Mouse (Mus musculus) brain, embryonic 14.5 days (tissue): ENCODE results near the gene Cyb561a3.

Experiments
- CTCF ChIP-seq: fragments of 200-500 bp; IDR thresholded peaks from 2 replicates; pipeline ENCODE4 v1.5.1; 2012; ENCODE audit warnings: inconsistent platforms, mild to moderate bottlenecking, moderate library complexity, borderline replicate concordance; ENCODE audit not compliant: insufficient read depth, insufficient read length; ENCODE audit errors: extremely low read depth
- POLR2A ChIP-seq: fragments of 200-500 bp; IDR thresholded peaks from 2 replicates; pipeline ENCODE4 v1.6.1; 2012; ENCODE audit warnings: mild to moderate bottlenecking, inconsistent platforms, borderline replicate concordance; ENCODE audit not compliant: poor library complexity, insufficient read depth, insufficient read length, severe bottlenecking; ENCODE audit errors: extremely low read depth

DNA sequence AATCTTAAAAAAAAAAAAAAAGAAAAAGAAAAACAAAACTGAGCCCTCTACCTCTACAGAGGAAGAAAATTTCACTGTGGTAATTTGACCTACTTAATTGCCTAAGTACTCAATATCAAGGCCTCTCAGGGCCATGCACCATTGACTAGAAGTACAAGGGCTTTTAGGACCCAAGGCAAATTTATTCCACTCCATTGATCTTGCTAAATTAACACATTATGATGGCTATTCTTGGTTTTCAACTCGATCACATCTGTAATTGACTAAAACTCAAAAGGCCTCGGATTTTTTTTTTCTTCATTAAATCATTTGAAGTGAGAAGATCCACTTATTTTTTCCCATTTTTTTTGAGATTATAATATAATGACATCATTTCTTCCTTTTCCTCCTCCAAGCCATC lies 19.5 kb upstream of the Cyb561a3 start:
- TF ChIP-seq CTCF (no peak), POLR2A (no peak)
